Comparison of ENCODE assay signal across 13 mouse cellular contexts in genomic region chr6:38976355-38976754, GRCm38 (mm10).
"Had no signal": no experiment of that assay in that cellular context is flagged by ENCODE, and none has a peak within 500 bp of the region (broad histone marks: within the 10 kb centered on the region; RNA-seq: fewer than 3 reads in every experiment).

No protein-coding gene starts in this region.

- H3K9me3 ChIP-seq: limb, embryonic 12.5 days; midbrain, embryonic 12.5 days; neural tube, embryonic 12.5 days; stomach, embryonic 15.5 days had no signal

- H3K27ac ChIP-seq: hindbrain, postnatal 0 days; layer of hippocampus, adult 2 months; limb, embryonic 12.5 days; liver, embryonic 14.5 days; midbrain, embryonic 12.5 days; neural tube, embryonic 12.5 days; stomach, embryonic 15.5 days had no signal

- DNase-seq: kidney, postnatal 4 days; liver; lung, adult 2 months; retina, postnatal 1 day; thymus, postnatal 36 days had no signal

- H3K4me2 ChIP-seq: limb, embryonic 12.5 days; midbrain, embryonic 12.5 days; neural tube, embryonic 12.5 days; stomach, embryonic 15.5 days had no signal

- ATAC-seq: hindbrain, postnatal 0 days; lung, postnatal 0 days had no signal

- H3K4me3 ChIP-seq: layer of hippocampus, adult 2 months; limb, embryonic 12.5 days; midbrain, embryonic 12.5 days; neural tube, embryonic 12.5 days; stomach, embryonic 15.5 days had no signal

- H3K36me3 ChIP-seq: limb, embryonic 12.5 days; midbrain, embryonic 12.5 days; neural tube, embryonic 12.5 days; stomach, embryonic 15.5 days had no signal

- H3K9ac ChIP-seq: limb, embryonic 12.5 days; liver, embryonic 14.5 days; midbrain, embryonic 12.5 days; neural tube, embryonic 12.5 days; stomach, embryonic 15.5 days had no signal

- H3K4me1 ChIP-seq: midbrain, embryonic 12.5 days; neural tube, embryonic 12.5 days; stomach, embryonic 15.5 days had no signal

- H3K27me3 ChIP-seq: limb, embryonic 12.5 days; midbrain, embryonic 12.5 days; neural tube, embryonic 12.5 days; stomach, embryonic 15.5 days had no signal
